In genomic region chr4:131587536-131587935, GRCm38 (mm10) we compare ENCODE assay signal across 18 mouse cellular contexts.
DNase-seq lines count a peak whose midpoint lies in the region; TF ChIP-seq lines count a peak whose summit lies in the region.
"Had no signal": no experiment of that assay in that cellular context is flagged by ENCODE, and none has a peak within 500 bp of the region (broad histone marks: within the 10 kb centered on the region; RNA-seq: fewer than 3 reads in every experiment).

No protein-coding gene starts in this region.

- no peak for TF ChIP-seq CTCF in kidney, adult 2 months (conservative IDR thresholded peaks at IDR 0.05; ENCODE audit: insufficient read depth, insufficient read length, low read depth, low read length)

- peak; percentile 6 for DNase-seq in kidney, adult 2 months
- no peak for DNase-seq in kidney, adult 9 months
- DNase-seq in 3T3-L1 (ENCODE audit: low read depth, low spot score) (peak; percentile 2), NIH3T3 (ENCODE audit: low read depth) (peak; percentile 16)
- DNase-seq in embryo, embryonic 9.5 days (ENCODE audit: extremely low spot score): peak; percentile 4
- DNase-seq in thymus, postnatal 10 days (ENCODE audit: low spot score in 2 of 2): no peak
- DNase-seq in cerebellum, postnatal 10 days: no peak
- DNase-seq: adrenal gland, postnatal 10 days; cerebellum, adult 11 months; gastrocnemius, postnatal 36 days; kidney, postnatal 25 days; lung, adult 18-20 months; lung, postnatal 4 days; right cerebral cortex, postnatal 25 days; thymus, postnatal 25 days had no signal

- 38% methylated on average over 7 of the region's 7 CpGs for WGBS in kidney, adult 2 months

- no peak overlapping the region for H3K4me3 ChIP-seq in kidney, adult 2 months (ENCODE audit: insufficient read depth, low read depth, low read length)
- H3K4me3 ChIP-seq: forebrain, embryonic 13.5 days; heart, embryonic 10.5 days; neural tube, embryonic 13.5 days had no signal

- H3K4me1 ChIP-seq in kidney, adult 2 months (ENCODE audit: control insufficient read depth, insufficient read depth, low read length): peaks cover 6% of the 10 kb centered on the region; the same call in 1 of the 2 replicates
- H3K4me1 ChIP-seq: forebrain, embryonic 13.5 days; heart, embryonic 10.5 days had no signal

- no peak overlapping the region for H3K27ac ChIP-seq in kidney, adult 2 months (ENCODE audit: insufficient read depth, low read depth, low read length)
- H3K27ac ChIP-seq: forebrain, embryonic 13.5 days; heart, embryonic 10.5 days; neural tube, embryonic 13.5 days had no signal

- TF ChIP-seq POLR2A in kidney, adult 2 months (IDR thresholded peaks at IDR 0.05; ENCODE audit: low read depth, low read length): no peak

- H3K27me3 ChIP-seq in kidney, adult 2 months (replicated peaks; ENCODE audit: control insufficient read depth, insufficient read depth, low read length): no peaks in the 10 kb centered on the region
- H3K27me3 ChIP-seq: neural tube, embryonic 13.5 days had no signal

- H3K36me3 ChIP-seq in kidney, adult 2 months (ENCODE audit: control insufficient read depth, insufficient read depth, low read length): no peaks in the 10 kb centered on the region
- H3K36me3 ChIP-seq: heart, embryonic 10.5 days; neural tube, embryonic 13.5 days had no signal

Comparison
In these comparisons a context has a peak if more than half of its experiments do, and no peak if none do; other contexts are left out.
1. DNase-seq: peak in kidney, adult 2 months (single experiment), 3T3-L1 (single experiment), NIH3T3 (single experiment) and embryo, embryonic 9.5 days (single experiment); none in kidney, adult 9 months (single experiment), thymus, postnatal 10 days (0 of 2) and cerebellum, postnatal 10 days (0 of 2).